ENCODE assay signal across 30 mouse cellular contexts in the genomic region with DNA sequence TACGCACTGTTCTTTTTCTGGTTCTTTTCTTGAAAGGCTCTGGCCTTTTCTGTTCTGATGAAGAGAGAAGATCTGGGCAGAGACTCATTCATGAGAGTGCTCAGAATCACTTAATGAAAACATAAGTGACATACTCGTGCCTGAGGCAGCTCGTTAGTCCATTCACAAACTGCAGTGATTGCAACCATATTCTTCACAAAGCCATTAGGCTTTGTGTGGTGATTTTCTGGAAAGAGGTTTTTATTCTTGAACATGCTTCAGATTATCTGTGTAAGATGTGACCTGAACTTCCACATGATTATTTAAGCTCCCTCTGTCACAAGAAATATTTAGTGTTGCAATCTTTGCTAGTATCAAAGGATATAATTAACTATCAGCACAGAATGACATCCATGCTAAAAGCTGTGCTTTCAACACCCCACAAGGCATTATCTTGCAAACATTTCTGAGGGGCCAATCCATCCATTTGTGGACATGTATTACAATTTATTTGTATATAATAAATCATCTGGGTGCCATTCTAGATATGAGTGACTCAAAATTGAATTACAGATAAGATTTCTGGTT.
A peak's percentile ranks its signal among the peaks of the same experiment; 100 is the strongest.
DNase-seq lines count a peak whose midpoint lies in the region; ATAC-seq and TF ChIP-seq lines count a peak whose summit lies in the region.
"Had no signal": no experiment of that assay in that cellular context is flagged by ENCODE, and none has a peak within 500 bp of the region (broad histone marks: within the 10 kb centered on the region; RNA-seq: fewer than 3 reads in every experiment).

No protein-coding gene starts in this region.

- H3K27ac ChIP-seq in lung, embryonic 14.5 days (ENCODE audit: low read depth) = no peak overlapping the region
- H3K27ac ChIP-seq in lung, embryonic 16.5 days (ENCODE audit: low read length) = no peak overlapping the region
- H3K27ac ChIP-seq: embryonic facial prominence, embryonic 13.5 days; embryonic facial prominence, embryonic 15.5 days; forebrain, embryonic 10.5 days; forebrain, embryonic 12.5 days had no signal

- no peaks in the 10 kb centered on the region for H3K36me3 ChIP-seq in lung, embryonic 14.5 days (ENCODE audit: insufficient read depth)
- H3K36me3 ChIP-seq in lung, embryonic 16.5 days (ENCODE audit: control insufficient read depth, insufficient read depth, low read length) = no peaks in the 10 kb centered on the region
- H3K36me3 ChIP-seq: embryonic facial prominence, embryonic 13.5 days; embryonic facial prominence, embryonic 15.5 days; forebrain, embryonic 10.5 days; forebrain, embryonic 12.5 days; G1E had no signal

- no peak overlapping the region for H3K4me3 ChIP-seq in lung, embryonic 14.5 days (ENCODE audit: low read depth, low read length)
- no peak overlapping the region for H3K4me3 ChIP-seq in lung, embryonic 16.5 days (ENCODE audit: low read length)
- H3K4me3 ChIP-seq in lung, adult 2 months (replicated peaks; ENCODE audit: extremely low read depth, low read depth, low read length) = no peak overlapping the region
- H3K4me3 ChIP-seq: embryonic facial prominence, embryonic 13.5 days; embryonic facial prominence, embryonic 15.5 days; erythroblast, embryonic 14.5 days; forebrain, embryonic 10.5 days; forebrain, embryonic 12.5 days had no signal

- peak; percentile 55 for DNase-seq in lung, embryonic 14.5 days
- no peak for DNase-seq in lung, adult 18-20 months
- no peak for DNase-seq in lung, adult 2 months
- DNase-seq in lung, postnatal 10 days = peak; percentile 1
- no peak for DNase-seq in lung, postnatal 14 days
- DNase-seq in retina, postnatal 1 day = peak; percentile 19
- DNase-seq in retina, embryonic 14.5 days (ENCODE audit: low spot score) = no peak
- DNase-seq: adrenal gland, adult 8-10 months; adrenal gland, postnatal 14 days; adrenal gland, postnatal 36 days; B cell, adult 2 months; cerebellum, adult 11 months; cerebellum, adult 18-20 months; cerebellum, adult 8-10 months; cerebellum, adult 9-11 months; cerebellum, postnatal 14 days; cerebellum, postnatal 36 days; embryo, embryonic 11 days had no signal

- H3K9me3 ChIP-seq in lung, embryonic 14.5 days (ENCODE audit: low read depth, low read length) = no peaks in the 10 kb centered on the region
- H3K9me3 ChIP-seq in lung, embryonic 16.5 days (ENCODE audit: control insufficient read depth, low read length) = no peaks in the 10 kb centered on the region
- H3K9me3 ChIP-seq: embryonic facial prominence, embryonic 13.5 days; embryonic facial prominence, embryonic 15.5 days; forebrain, embryonic 10.5 days; forebrain, embryonic 12.5 days had no signal

- H3K27me3 ChIP-seq in lung, embryonic 14.5 days (ENCODE audit: insufficient read depth, low read length) = no peaks in the 10 kb centered on the region
- H3K27me3 ChIP-seq in lung, embryonic 16.5 days (ENCODE audit: control insufficient read depth, insufficient read depth, low read depth, low read length) = no peaks in the 10 kb centered on the region
- H3K27me3 ChIP-seq: CH12.LX; embryonic facial prominence, embryonic 13.5 days; embryonic facial prominence, embryonic 15.5 days; forebrain, embryonic 12.5 days; Patski had no signal

- TF ChIP-seq POLR2A in lung, adult 2 months (IDR thresholded peaks at IDR 0.05; ENCODE audit: borderline replicate concordance, extremely low read depth, low read depth, low read length) = no peak

- H3K4me1 ChIP-seq in lung, embryonic 14.5 days (ENCODE audit: insufficient read depth) = no peaks in the 10 kb centered on the region
- no peaks in the 10 kb centered on the region for H3K4me1 ChIP-seq in lung, embryonic 16.5 days (replicated peaks; ENCODE audit: control insufficient read depth, insufficient read depth, low read length)
- H3K4me1 ChIP-seq in lung, adult 2 months (ENCODE audit: control insufficient read depth, insufficient read depth, low read length) = no peaks in the 10 kb centered on the region
- H3K4me1 ChIP-seq: embryonic facial prominence, embryonic 13.5 days; embryonic facial prominence, embryonic 15.5 days; forebrain, embryonic 10.5 days; forebrain, embryonic 12.5 days had no signal

- ATAC-seq in lung, embryonic 14.5 days (ENCODE audit: insufficient read depth) = peak; percentile 47; the same call in 1 of the 2 replicates
- ATAC-seq in lung, embryonic 16.5 days (ENCODE audit: low read depth) = peak; percentile 90
- ATAC-seq: activated CD4-positive, CD25-positive, alpha-beta regulatory T cell, adult 4 months; CD4-positive, CD25-positive, alpha-beta regulatory T cell, adult 4 months; forebrain, embryonic 14.5 days; Patski had no signal

- no peak overlapping the region for H3K4me2 ChIP-seq in lung, embryonic 14.5 days
- H3K4me2 ChIP-seq in lung, embryonic 16.5 days (ENCODE audit: low read depth, low read length) = no peak overlapping the region
- H3K4me2 ChIP-seq: embryonic facial prominence, embryonic 13.5 days; embryonic facial prominence, embryonic 15.5 days; forebrain, embryonic 12.5 days had no signal

- TF ChIP-seq CTCF in lung, embryonic 14.5 days (IDR thresholded peaks at IDR 0.05; ENCODE audit: low read depth) = no peak
- TF ChIP-seq CTCF in lung, adult 2 months (IDR thresholded peaks at IDR 0.05; ENCODE audit: insufficient read depth, low read length) = no peak

- WGBS in lung, embryonic 14.5 days = 46% methylated on average over 3 of the region's 3 CpGs
- 42% methylated on average over 3 of the region's 3 CpGs for WGBS in lung, embryonic 16.5 days
- WGBS in lung, adult 2 months = 54% methylated on average over 3 of the region's 3 CpGs

- no peak overlapping the region for H3K9ac ChIP-seq in lung, embryonic 14.5 days
- no peak overlapping the region for H3K9ac ChIP-seq in lung, embryonic 16.5 days (ENCODE audit: low read length)
- H3K9ac ChIP-seq: embryonic facial prominence, embryonic 13.5 days; embryonic facial prominence, embryonic 15.5 days; forebrain, embryonic 12.5 days had no signal

Comparison
In these comparisons a context has a peak if more than half of its experiments do, and no peak if none do; other contexts are left out.
1. DNase-seq: peak in lung, embryonic 14.5 days (single experiment), lung, postnatal 10 days (single experiment) and retina, postnatal 1 day (single experiment); none in lung, adult 18-20 months (0 of 2), lung, adult 2 months (single experiment), lung, postnatal 14 days (single experiment) and retina, embryonic 14.5 days (single experiment).